Mouse (Mus musculus): ENCODE results near the gene Ppp1r36. TPM values are rescaled to one million over a fixed set of nuclear protein-coding genes. Genes with fewer than 3 reads are reported as not detected.

Ppp1r36 gene
- not detected for polyA plus RNA-seq (2017; shearing (Covaris generic))

DNA sequence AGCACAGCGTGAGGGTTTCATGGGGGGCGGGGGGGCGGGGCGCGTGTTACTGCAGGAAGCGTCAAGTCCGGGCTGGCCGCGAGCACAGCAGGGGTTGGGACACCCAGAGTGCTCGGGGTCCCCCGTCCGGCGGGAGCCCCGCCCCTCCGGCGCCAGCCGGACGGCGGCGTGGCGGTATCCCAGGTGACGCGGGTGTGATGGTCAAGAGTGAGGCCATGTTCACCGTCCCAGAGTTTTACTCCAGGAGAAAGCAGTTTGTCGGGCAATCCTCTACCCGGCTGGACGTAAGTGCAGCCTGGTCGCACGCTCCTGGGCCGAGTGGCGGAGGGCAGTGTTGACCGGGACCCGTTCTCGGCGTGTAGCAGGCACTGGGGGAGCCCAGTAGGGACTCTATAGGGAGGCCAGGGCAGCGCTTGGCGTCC, at the start of gene Ppp1r36:
TSS of gene Ppp1r36 (plus strand) at position 106 of the 422 bp plus-strand sequence.

DNA sequence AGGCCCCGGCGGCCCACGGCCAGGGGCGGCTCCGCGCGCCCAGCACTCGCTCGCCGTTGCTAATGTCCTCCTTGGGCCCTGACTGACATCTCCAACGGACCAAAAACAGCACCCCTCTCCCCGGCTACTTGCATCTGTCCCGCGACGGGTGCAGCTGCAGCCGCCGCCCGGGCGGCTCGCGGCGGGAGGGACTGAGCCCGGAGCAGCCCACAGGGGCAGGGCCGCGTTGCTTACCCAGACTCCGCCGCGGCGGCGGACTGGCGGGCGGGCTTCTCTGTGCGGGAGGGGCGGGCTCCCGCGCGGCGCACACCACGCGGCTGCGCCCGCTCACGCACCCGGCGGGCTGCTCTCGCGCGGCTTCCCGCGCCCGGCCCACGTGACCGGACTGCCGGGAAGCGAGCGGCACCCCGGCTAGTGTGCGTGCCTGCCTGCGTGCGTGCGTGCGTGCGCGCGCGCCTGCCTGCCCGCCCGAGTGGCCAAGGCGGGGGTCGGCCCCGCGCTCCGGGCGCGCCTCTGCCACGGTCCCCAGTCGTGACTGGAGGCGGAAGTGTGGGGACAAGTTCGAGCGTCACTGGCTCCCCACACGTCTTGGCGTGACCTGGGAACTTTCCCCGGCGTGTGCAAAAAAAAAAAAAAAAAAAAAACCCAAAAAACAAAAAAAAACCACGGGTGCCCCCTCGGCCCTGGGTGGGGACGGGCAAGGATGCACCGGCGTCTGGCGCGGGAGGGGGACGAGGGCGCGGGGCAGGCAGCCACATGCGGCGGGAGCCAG, 47.9 kb upstream of the Ppp1r36 start, which contains the start of gene Zbtb25:
TSS of gene Zbtb25 (minus strand) at position 397 of the 772 bp plus-strand sequence.

DNA sequence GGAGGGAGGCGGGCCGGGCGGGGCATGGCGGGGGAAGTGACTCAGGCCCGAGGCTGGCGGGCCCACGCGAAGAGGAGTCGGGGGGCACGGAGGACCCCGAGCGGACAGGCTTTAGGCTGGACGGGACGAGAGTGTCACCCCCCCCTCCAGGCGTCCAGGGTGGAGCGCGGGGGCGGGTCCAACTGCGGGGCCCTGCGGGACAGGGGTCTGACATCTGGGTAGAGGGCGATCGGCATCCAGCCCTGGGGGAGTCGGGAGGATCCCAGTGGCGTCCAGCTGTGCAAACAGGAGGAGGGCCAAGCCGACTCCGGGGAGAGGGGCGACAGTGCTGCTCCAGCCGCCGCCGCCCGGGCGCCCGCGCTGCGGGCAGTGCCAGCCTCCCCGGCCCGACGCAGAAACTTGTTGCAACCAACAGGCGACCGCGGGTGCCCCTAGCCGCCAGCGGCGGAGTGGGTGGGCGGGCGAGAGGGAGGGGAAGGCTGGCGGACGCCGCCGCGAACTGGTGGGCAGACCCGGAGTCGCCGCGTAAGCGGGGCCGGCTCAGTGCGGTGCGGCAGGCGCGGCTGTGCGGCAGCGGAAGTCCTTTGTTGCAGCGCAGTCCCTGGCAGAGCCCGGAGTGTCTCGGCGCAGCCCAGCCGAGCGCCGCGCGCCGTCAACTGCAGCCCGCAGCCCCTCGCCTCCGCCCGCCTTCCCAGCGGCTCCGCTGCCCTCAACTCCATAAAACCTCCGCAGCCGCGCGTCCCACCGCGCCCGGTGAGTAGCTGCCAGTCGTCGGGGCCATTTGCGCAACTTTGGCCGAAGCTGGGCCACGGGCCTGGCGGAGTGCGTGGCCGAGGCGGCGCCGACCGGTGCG, 47.1 kb upstream of the Ppp1r36 start, which contains the start of gene Zbtb1:
TSS of gene Zbtb1 (plus strand) at position 289 of the 853 bp plus-strand sequence.

DNA sequence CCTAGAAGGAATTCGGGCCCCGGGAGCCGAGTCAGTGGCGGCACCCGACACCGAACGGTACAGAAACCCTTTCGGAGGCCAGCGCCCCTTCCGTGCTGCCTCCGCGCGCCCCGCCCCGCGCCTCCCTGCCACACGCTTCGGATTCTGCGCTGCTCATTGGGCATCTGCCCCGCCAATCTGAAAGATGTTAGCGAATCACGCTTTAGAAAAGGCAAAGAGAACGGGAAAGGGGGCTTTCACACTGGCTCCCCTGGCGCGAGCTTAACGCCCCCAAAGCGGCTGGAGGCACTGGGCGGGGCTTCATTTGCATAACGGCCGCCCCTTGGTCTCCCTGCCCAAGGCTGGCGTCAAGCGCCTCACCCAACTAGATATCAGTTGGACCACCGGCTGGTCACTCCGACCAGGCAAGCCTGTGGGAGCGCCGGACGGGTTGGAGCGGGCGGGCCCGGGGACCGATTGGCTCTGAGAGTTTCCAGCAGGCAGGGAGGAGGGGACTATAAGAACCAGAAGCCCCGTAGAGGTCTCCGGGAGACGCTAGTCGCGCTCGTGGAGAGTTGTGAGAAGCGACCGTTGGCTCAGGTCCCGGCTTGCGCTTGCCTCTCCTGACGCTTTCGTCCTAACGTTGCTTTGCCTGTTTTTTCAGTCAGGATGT, 13.3 kb upstream of the Ppp1r36 start, which contains the start of gene Hspa2:
TSS of gene Hspa2 (plus strand) at position 291 of the 652 bp plus-strand sequence.

Other genes with a start within 250 kb of the Ppp1r36 start
- gene Esr2, start 240.3 kb upstream of the Ppp1r36 start, polyA plus RNA-seq (2017; shearing (Covaris generic)): not detected
- gene Tex21, start 170.8 kb upstream of the Ppp1r36 start, polyA plus RNA-seq (2017; shearing (Covaris generic)): not detected
- 63.5 TPM for gene Mthfd1, start 162.2 kb upstream of the Ppp1r36 start, polyA plus RNA-seq (2017; shearing (Covaris generic))
- gene Akap5, start 92.6 kb upstream of the Ppp1r36 start, polyA plus RNA-seq (2017; shearing (Covaris generic)): 1.7 TPM
- 15.3 TPM for gene Zbtb25, start 47.9 kb upstream of the Ppp1r36 start, polyA plus RNA-seq (2017; shearing (Covaris generic))
- 22.8 TPM for gene Zbtb1, start 47.3 kb upstream of the Ppp1r36 start, polyA plus RNA-seq (2017; shearing (Covaris generic))
- 4.8 TPM for gene Hspa2, start 13.4 kb upstream of the Ppp1r36 start, polyA plus RNA-seq (2017; shearing (Covaris generic))
- 1.5 TPM for gene Plekhg3, start 113.4 kb downstream of the Ppp1r36 start, polyA plus RNA-seq (2017; shearing (Covaris generic))

All from inflammation-experienced regulatory T-cells, adult 16 weeks (primary cell).